ENCODE assay signal across 8 mouse cellular contexts in genomic region chr1:36919728-36920127, GRCm38 (mm10). TPM values are rescaled to one million over a fixed set of nuclear protein-coding genes. Genes with fewer than 3 reads are reported as not detected.
A peak's percentile ranks its signal among the peaks of the same experiment; 100 is the strongest.
DNase-seq lines count a peak whose midpoint lies in the region; ATAC-seq lines count a peak whose summit lies in the region.
"Had no signal": no experiment of that assay in that cellular context is flagged by ENCODE, and none has a peak within 500 bp of the region (broad histone marks: within the 10 kb centered on the region; RNA-seq: fewer than 3 reads in every experiment).

No protein-coding gene starts in this region.

- WGBS in midbrain, embryonic 12.5 days = 77% methylated on average over 1 of the region's 1 CpGs
- WGBS in midbrain, embryonic 10.5 days = 88% methylated on average over 1 of the region's 1 CpGs
- WGBS in embryonic facial prominence, embryonic 13.5 days = 81% methylated on average over 1 of the region's 1 CpGs
- WGBS in liver, embryonic 16.5 days (ENCODE audit: insufficient replicate concordance) = 4% methylated on average over 1 of the region's 1 CpGs

- H3K9me3 ChIP-seq in midbrain, embryonic 12.5 days = no peaks in the 10 kb centered on the region
- H3K9me3 ChIP-seq in midbrain, embryonic 10.5 days (replicated peaks) = no peaks in the 10 kb centered on the region
- H3K9me3 ChIP-seq in embryonic facial prominence, embryonic 13.5 days = no peaks in the 10 kb centered on the region
- no peaks in the 10 kb centered on the region for H3K9me3 ChIP-seq in liver, embryonic 16.5 days (replicated peaks; ENCODE audit: control insufficient read depth, low read length)

- H3K4me1 ChIP-seq in midbrain, embryonic 12.5 days = peaks cover 37% of the 10 kb centered on the region
- H3K4me1 ChIP-seq in midbrain, embryonic 10.5 days = peaks cover 43% of the 10 kb centered on the region
- H3K4me1 ChIP-seq in embryonic facial prominence, embryonic 13.5 days = peaks cover 33% of the 10 kb centered on the region
- peaks cover 99% of the 10 kb centered on the region for H3K4me1 ChIP-seq in liver, embryonic 16.5 days (ENCODE audit: control insufficient read depth, low read depth, low read length)

- no peak overlapping the region for H3K9ac ChIP-seq in midbrain, embryonic 12.5 days (replicated peaks)
- no peak overlapping the region for H3K9ac ChIP-seq in embryonic facial prominence, embryonic 13.5 days
- H3K9ac ChIP-seq in liver, embryonic 16.5 days (ENCODE audit: low read depth, low read length) = peak overlapping the region; percentile 64

- no peak for ATAC-seq in midbrain, embryonic 12.5 days (ENCODE audit: low FRiP score, low read depth)
- no peak for ATAC-seq in embryonic facial prominence, embryonic 13.5 days (ENCODE audit: insufficient number of reproducible peaks, insufficient read depth, low FRiP score, low TSS enrichment, low read depth)
- ATAC-seq in liver, embryonic 16.5 days (ENCODE audit: low read depth) = peak; percentile 89

- no peaks in the 10 kb centered on the region for H3K27me3 ChIP-seq in midbrain, embryonic 12.5 days
- no peaks in the 10 kb centered on the region for H3K27me3 ChIP-seq in midbrain, embryonic 10.5 days (ENCODE audit: low read depth, poor library complexity, severe bottlenecking)
- no peaks in the 10 kb centered on the region for H3K27me3 ChIP-seq in embryonic facial prominence, embryonic 13.5 days
- H3K27me3 ChIP-seq in liver, embryonic 16.5 days (ENCODE audit: control insufficient read depth, insufficient read depth, low read depth, low read length) = no peaks in the 10 kb centered on the region

- no peaks in the 10 kb centered on the region for H3K36me3 ChIP-seq in midbrain, embryonic 12.5 days
- H3K36me3 ChIP-seq in midbrain, embryonic 10.5 days = no peaks in the 10 kb centered on the region
- no peaks in the 10 kb centered on the region for H3K36me3 ChIP-seq in embryonic facial prominence, embryonic 13.5 days
- H3K36me3 ChIP-seq in liver, embryonic 16.5 days (ENCODE audit: control insufficient read depth, insufficient read depth) = no peaks in the 10 kb centered on the region; the same call in 1 of the 2 replicates

- H3K4me2 ChIP-seq in midbrain, embryonic 12.5 days (replicated peaks) = no peak overlapping the region
- no peak overlapping the region for H3K4me2 ChIP-seq in embryonic facial prominence, embryonic 13.5 days
- peak overlapping the region; percentile 79 for H3K4me2 ChIP-seq in liver, embryonic 16.5 days (ENCODE audit: low read depth, low read length)

- no peak overlapping the region for H3K4me3 ChIP-seq in midbrain, embryonic 12.5 days
- H3K4me3 ChIP-seq in midbrain, embryonic 10.5 days = no peak overlapping the region
- H3K4me3 ChIP-seq in embryonic facial prominence, embryonic 13.5 days = no peak overlapping the region
- peak overlapping the region; percentile 41 for H3K4me3 ChIP-seq in liver, embryonic 16.5 days (ENCODE audit: low read depth, low read length)

- DNase-seq in midbrain, embryonic 10.5 days (ENCODE audit: low spot score) = no peak
- peak; percentile 74 for DNase-seq in yolk sac, embryonic 10.5 days (ENCODE audit: low spot score)
- DNase-seq in layer of hippocampus, postnatal 10 days (ENCODE audit: low spot score in 2 of 2) = no peak
- no peak for DNase-seq in layer of hippocampus, adult 8-10 months (ENCODE audit: low spot score in 2 of 2)
- DNase-seq: cerebellum, adult 11 months had no signal

- peak overlapping the region; percentile 30; the same call in 1 of the 2 replicates for H3K27ac ChIP-seq in midbrain, embryonic 12.5 days (replicated peaks)
- no peak overlapping the region for H3K27ac ChIP-seq in midbrain, embryonic 10.5 days (replicated peaks)
- peak overlapping the region; percentile 17; the same call in 1 of the 2 replicates for H3K27ac ChIP-seq in embryonic facial prominence, embryonic 13.5 days
- peak overlapping the region; percentile 99 for H3K27ac ChIP-seq in liver, embryonic 16.5 days (ENCODE audit: low read length)

RNA-seq across cellular contexts. Expression of gene Tmem131, which starts 23.7 kb away (rescaled TPM):
- 17.8 and 22.0 TPM in 2 replicates for polyA plus RNA-seq in midbrain, embryonic 12.5 days (2016; fragmentation: Nextera tagmentation; extraction: Ambion mirVana)
- polyA plus RNA-seq in midbrain, embryonic 10.5 days (2016; fragmentation: Nextera tagmentation; extraction: Ambion mirVana) = 10.3 and 12.5 TPM in 2 replicates
- 15.8 and 17.8 TPM in 2 replicates for polyA plus RNA-seq in embryonic facial prominence, embryonic 13.5 days (2015; fragmentation: Nextera tagmentation; extraction: Ambion mirVana)
- polyA plus RNA-seq in liver, embryonic 16.5 days (2015; fragmentation: Nextera tagmentation; extraction: Ambion mirVana) = 7.7 and 8.8 TPM in 2 replicates
- total RNA-seq in layer of hippocampus, postnatal 10 days (2021) = 10 to 100 TPM; 58.1 to 60.5 TPM
- 10 to 100 TPM; 52.5 to 65.2 (median 58.2) TPM for total RNA-seq in layer of hippocampus, adult 8-10 months (2022)
